8 mouse cellular contexts compared by ENCODE assay signal in the genomic region with DNA sequence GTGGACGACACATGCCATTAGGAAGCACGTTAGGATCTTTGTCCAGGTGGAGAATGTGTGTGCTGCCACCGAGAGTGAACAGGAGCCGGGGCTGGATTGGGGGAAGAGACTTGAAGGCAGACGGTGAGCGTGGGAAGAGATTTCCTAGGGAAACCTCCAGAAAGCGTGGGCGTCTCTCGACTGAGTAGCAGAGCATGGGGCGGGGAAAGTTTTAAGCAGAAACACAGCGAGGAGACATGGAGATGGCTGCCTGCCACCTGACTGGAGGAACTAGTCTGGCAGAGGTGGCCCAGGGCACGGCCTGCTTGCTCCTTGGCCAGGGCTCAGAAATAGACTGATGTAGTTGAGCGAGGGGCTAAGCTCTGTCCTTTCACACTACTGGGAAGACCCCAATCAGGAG.
DNase-seq lines count a peak whose midpoint lies in the region; ATAC-seq lines count a peak whose summit lies in the region.

No protein-coding gene starts in this region.

- intact Hi-C loops in gastrocnemius, postnatal 14 days (cut with DNase I; ENCODE audit: low total_unique reads): no loop called here

- ATAC-seq in erythroid progenitor cell, adult 5-6 weeks (replicated peaks; ENCODE audit: low FRiP score, poor library complexity, severe bottlenecking): no peak
- ATAC-seq in liver, embryonic 11.5 days (replicated peaks; ENCODE audit: low FRiP score): no peak
- no peak for ATAC-seq in intestine, embryonic 16.5 days

- no peak overlapping the region for H3K27ac ChIP-seq in liver, embryonic 11.5 days (ENCODE audit: low read depth, low read length)
- H3K27ac ChIP-seq in intestine, embryonic 16.5 days (ENCODE audit: low read length): no peak overlapping the region

- no peaks in the 10 kb centered on the region for H3K4me1 ChIP-seq in liver, embryonic 11.5 days (replicated peaks; ENCODE audit: control insufficient read depth, insufficient read depth, low read length)
- H3K4me1 ChIP-seq in intestine, embryonic 16.5 days (ENCODE audit: control insufficient read depth, insufficient read depth, low read length): peaks cover 5% of the 10 kb centered on the region; the same call in 1 of the 2 replicates

- no peaks in the 10 kb centered on the region for H3K9me3 ChIP-seq in liver, embryonic 11.5 days (ENCODE audit: control insufficient read depth, low read length)
- H3K9me3 ChIP-seq in intestine, embryonic 16.5 days (ENCODE audit: control insufficient read depth, low read length): no peaks in the 10 kb centered on the region; the same call in 1 of the 2 replicates

- no peak overlapping the region for H3K4me3 ChIP-seq in liver, embryonic 11.5 days (ENCODE audit: low read depth, low read length)
- no peak overlapping the region for H3K4me3 ChIP-seq in intestine, embryonic 16.5 days (ENCODE audit: low read length)

- H3K36me3 ChIP-seq in liver, embryonic 11.5 days (ENCODE audit: control insufficient read depth, insufficient read depth, low read length): peaks cover 3% of the 10 kb centered on the region; the same call in 1 of the 2 replicates
- H3K36me3 ChIP-seq in intestine, embryonic 16.5 days (ENCODE audit: control insufficient read depth, insufficient read depth, low read length): peaks cover 6% of the 10 kb centered on the region; the same call in 1 of the 2 replicates

- H3K4me2 ChIP-seq in liver, embryonic 11.5 days: no peak overlapping the region
- no peak overlapping the region for H3K4me2 ChIP-seq in intestine, embryonic 16.5 days (ENCODE audit: low read depth, low read length)

- H3K27me3 ChIP-seq in liver, embryonic 11.5 days (replicated peaks; ENCODE audit: control insufficient read depth, insufficient read depth, low read length): no peaks in the 10 kb centered on the region
- H3K27me3 ChIP-seq in intestine, embryonic 16.5 days (replicated peaks; ENCODE audit: control insufficient read depth, insufficient read depth, low read length): no peaks in the 10 kb centered on the region

- WGBS in liver, embryonic 11.5 days: 75% methylated on average over 13 of the region's 13 CpGs
- WGBS in intestine, embryonic 16.5 days: 73% methylated on average over 13 of the region's 13 CpGs

- no peak overlapping the region for H3K9ac ChIP-seq in liver, embryonic 11.5 days (ENCODE audit: low read depth, low read length)
- H3K9ac ChIP-seq in intestine, embryonic 16.5 days (ENCODE audit: low read depth, low read length): no peak overlapping the region

- peak; percentile 45 for DNase-seq in kidney, adult 18-20 months
- DNase-seq in kidney, adult 8-10 months: no peak
- peak; percentile 52 for DNase-seq in gastrocnemius, postnatal 14 days
- DNase-seq in left cerebral cortex, adult 11 months (ENCODE audit: low spot score): peak; percentile 80
- peak; percentile 80 for DNase-seq in right cerebral cortex, postnatal 14 days
- no peak for DNase-seq in liver, embryonic 11.5 days (ENCODE audit: low spot score)

Comparison
In these comparisons a context has a peak if more than half of its experiments do, and no peak if none do; other contexts are left out.
1. DNase-seq: peak in kidney, adult 18-20 months (single experiment), gastrocnemius, postnatal 14 days (single experiment), left cerebral cortex, adult 11 months (single experiment) and right cerebral cortex, postnatal 14 days (single experiment); none in kidney, adult 8-10 months (0 of 2) and liver, embryonic 11.5 days (single experiment).